Mouse (Mus musculus) limb, embryonic 12.5 days (tissue): ENCODE results near the gene Cpeb1. TPM values are rescaled to one million over a fixed set of nuclear protein-coding genes. Genes with fewer than 3 reads are reported as not detected.
"Not testable (repeated sequence)": the region's sequence is repeated elsewhere in the genome, so short reads cannot be mapped to it uniquely, and the experiment has no call there.

Experiments
- ATAC-seq: fragments of 200-750 bp; cut with Nextera tagmentation; 2 replicates; pipeline ENCODE4 v1.8.0; 2017; ENCODE audit warnings: low read depth, moderate TSS enrichment; ENCODE audit not compliant: insufficient number of reproducible peaks, insufficient read depth, low FRiP score, low TSS enrichment
- H3K27ac ChIP-seq: fragments of 300-500 bp; sonication (generic); 2 replicates; pipeline ENCODE4 v1.5.1; 2016; ENCODE audit warnings: mild to moderate bottlenecking, moderate library complexity
- H3K27me3 ChIP-seq: fragments of 300-500 bp; sonication (generic); 2 replicates; pipeline ENCODE4 v1.6.1; 2016; ENCODE audit warnings: mild to moderate bottlenecking, moderate library complexity
- H3K36me3 ChIP-seq: fragments of 300-500 bp; sonication (generic); 2 replicates; pipeline ENCODE4 v1.6.1; 2016; ENCODE audit warnings: mild to moderate bottlenecking, moderate library complexity
- H3K4me1 ChIP-seq: fragments of 300-500 bp; sonication (generic); replicated peaks from 2 replicates; pipeline ENCODE4 v1.6.1; 2016
- H3K4me2 ChIP-seq: fragments of 300-500 bp; sonication (generic); 2 replicates; pipeline ENCODE4 v1.6.1; 2016; ENCODE audit warnings: mild to moderate bottlenecking, moderate library complexity
- H3K4me3 ChIP-seq: fragments of 300-500 bp; sonication (generic); replicated peaks from 2 replicates; pipeline ENCODE4 v1.5.1; 2016; ENCODE audit warnings: mild to moderate bottlenecking
- H3K9ac ChIP-seq: fragments of 300-500 bp; sonication (generic); replicated peaks from 2 replicates; pipeline ENCODE4 v1.6.1; 2016; ENCODE audit warnings: mild to moderate bottlenecking, moderate library complexity
- H3K9me3 ChIP-seq: fragments of 300-500 bp; sonication (generic); 2 replicates; pipeline ENCODE4 v1.6.1; 2016; ENCODE audit warnings: mild to moderate bottlenecking, moderate library complexity
- WGBS: fragments of 180-500 bp; shearing (Covaris S2); methylation state at CpG from one replicate; pipeline ENCODE4 v1.1.7; 2016; 5-methylcytosine and 5-hydroxymethylcytosine counted together
- polyA plus RNA-seq: library from polyadenylated mRNA; unstranded; fragments of >200 nt; fragmentation: Nextera tagmentation; extraction: Ambion mirVana; gene quantifications from 2 replicates; pipeline ENCODE4 v1.2.1, GENCODE M21; 2016

Gene Cpeb1
- polyA plus RNA-seq, result 0.44 TPM in 1 of 2 replicates, not detected in the other

DNA sequence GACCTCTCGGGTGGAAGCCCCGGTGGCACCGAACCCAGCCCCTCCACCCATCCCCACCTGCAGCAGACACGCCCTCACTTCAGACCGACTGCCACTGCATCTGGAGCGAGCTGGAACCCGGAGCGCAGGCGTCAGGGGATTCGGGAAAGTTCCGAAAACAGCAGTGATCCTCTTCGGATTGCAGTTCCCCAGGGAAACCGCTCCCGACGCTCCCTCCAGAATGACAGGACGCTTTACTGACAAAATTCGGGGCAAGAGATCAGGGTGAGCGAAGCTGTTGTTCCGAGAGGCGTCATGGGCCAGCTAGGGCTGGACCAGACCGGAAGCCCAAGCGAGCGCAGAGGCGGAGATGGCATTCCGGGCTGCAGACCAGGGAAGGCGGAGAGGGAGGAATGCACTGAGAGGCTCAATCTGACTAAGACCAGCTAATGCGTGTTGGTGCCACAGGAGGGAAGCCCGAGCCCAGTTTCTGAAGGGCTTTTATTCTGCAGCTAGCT, at the start of gene Cpeb1:
Gene Cpeb1 (minus strand): TSS at position 311 of the 497 bp plus-strand sequence.
- no peak for ATAC-seq
- H3K4me1 ChIP-seq, result peaks cover 27% of the 10 kb centered on the region
- H3K4me3 ChIP-seq, result peak within 1 kb of the TSS; percentile 54
- H3K36me3 ChIP-seq, result no peaks in the 10 kb centered on the region
- peaks cover 85% of the 10 kb centered on the region for H3K27me3 ChIP-seq
- WGBS, result under 1% methylated on average over 28 of the region's 28 CpGs
- peak within 1 kb of the TSS; percentile 42; the same call in 1 of the 2 replicates for H3K9ac ChIP-seq
- H3K27ac ChIP-seq, result no peak within 1 kb of the TSS
- no peaks in the 10 kb centered on the region for H3K9me3 ChIP-seq
- H3K4me2 ChIP-seq, result peak within 1 kb of the TSS; percentile 93

DNA sequence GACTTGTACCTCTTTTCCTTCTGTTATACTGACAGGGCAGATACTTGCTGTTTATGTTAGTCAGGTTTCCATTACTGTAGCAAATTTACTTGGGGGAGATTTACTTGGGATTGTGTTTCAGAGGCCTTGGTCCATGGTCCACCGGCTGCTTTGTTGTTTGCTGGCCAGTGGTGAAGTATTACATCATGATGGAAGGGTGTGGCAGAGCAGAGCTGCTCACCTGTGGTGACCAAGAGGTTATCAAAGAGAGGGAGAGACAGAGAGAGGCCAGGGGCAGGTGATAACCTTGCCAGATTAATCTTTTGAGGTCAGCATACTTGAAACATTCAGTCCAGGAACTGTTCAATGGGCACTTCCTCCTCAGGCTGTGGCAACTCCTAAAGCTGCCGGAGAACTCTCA, 45.8 kb upstream of the Cpeb1 start:
- no peak for ATAC-seq
- Histone ChIP-seq H3K4me1 (no peaks in the 10 kb centered on the region), H3K36me3 (no peaks in the 10 kb centered on the region), H3K4me3 (no peak overlapping the region), H3K9me3 (no peaks in the 10 kb centered on the region), H3K27me3 (peaks cover 11% of the 10 kb centered on the region), H3K27ac (no peak overlapping the region), H3K4me2 (no peak overlapping the region), H3K9ac (no peak overlapping the region)
- 83% methylated on average over 2 of the region's 2 CpGs for WGBS

DNA sequence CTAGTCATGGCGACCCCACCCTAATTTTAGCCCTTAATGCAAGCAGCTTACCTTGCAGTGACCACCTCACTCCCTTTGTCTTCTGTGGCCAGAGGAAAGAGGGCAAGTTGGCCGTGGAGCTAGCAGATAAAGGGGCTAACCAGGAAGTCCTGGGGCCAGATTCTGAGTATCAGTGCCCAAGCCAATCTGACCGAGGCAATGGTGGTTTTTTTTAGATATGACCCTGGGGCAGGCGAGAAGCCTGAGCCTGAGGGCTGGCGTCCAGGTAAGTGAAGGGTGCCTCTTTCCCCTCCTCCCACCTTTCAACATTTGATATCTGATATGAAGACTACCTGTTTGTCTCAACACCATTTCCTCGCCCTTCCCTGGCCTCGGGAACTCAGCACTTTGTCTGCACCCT, 42.9 kb upstream of the Cpeb1 start, which contains the start of gene BC048679:
Gene BC048679 (minus strand): TSS at position 101 of the 400 bp plus-strand sequence.
- H3K9me3 ChIP-seq, result no peaks in the 10 kb centered on the region
- peaks cover 39% of the 10 kb centered on the region for H3K27me3 ChIP-seq
- WGBS, result 71% methylated on average over 7 of the region's 7 CpGs
- H3K9ac ChIP-seq, result no peak within 1 kb of the TSS
- no peak within 1 kb of the TSS for H3K4me3 ChIP-seq
- H3K4me1 ChIP-seq, result 0 out of 2 replicates have a peak, but pooled peaks cover 7% of the 10 kb centered on the region
- H3K27ac ChIP-seq, result no peak within 1 kb of the TSS
- H3K4me2 ChIP-seq, result no peak within 1 kb of the TSS
- no peaks in the 10 kb centered on the region for H3K36me3 ChIP-seq
- no peak for ATAC-seq

DNA sequence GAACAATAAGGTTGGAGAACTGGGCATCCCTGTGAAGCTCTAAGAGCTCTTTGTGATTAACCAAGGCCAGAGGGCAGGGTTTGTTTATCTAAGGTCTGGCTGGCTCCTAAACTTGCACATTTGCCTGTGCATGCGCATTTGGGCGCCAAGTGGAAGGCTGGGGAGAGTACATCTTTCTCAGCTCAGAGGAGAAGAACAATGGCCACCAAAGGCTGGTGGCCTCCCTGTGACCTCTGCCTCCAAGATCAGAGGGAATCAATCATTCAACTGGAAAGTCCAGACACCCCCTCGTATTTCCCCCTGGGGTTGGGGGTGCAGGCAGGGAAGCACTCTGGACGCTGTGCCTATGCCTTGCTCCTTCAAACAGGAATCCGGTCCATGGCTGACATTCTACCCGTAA, 41.9 kb upstream of the Cpeb1 start:
- Histone ChIP-seq H3K4me3 (no peak overlapping the region), H3K9ac (no peak overlapping the region), H3K27me3 (peaks cover 49% of the 10 kb centered on the region), H3K9me3 (no peaks in the 10 kb centered on the region), H3K36me3 (no peaks in the 10 kb centered on the region), H3K27ac (no peak overlapping the region), H3K4me2 (no peak overlapping the region), H3K4me1 (0 out of 2 replicates have a peak, but pooled peaks cover 10% of the 10 kb centered on the region)
- ATAC-seq, result no peak
- whole genome bisulfite sequencing, result 39% methylated on average over 6 of the region's 6 CpGs

DNA sequence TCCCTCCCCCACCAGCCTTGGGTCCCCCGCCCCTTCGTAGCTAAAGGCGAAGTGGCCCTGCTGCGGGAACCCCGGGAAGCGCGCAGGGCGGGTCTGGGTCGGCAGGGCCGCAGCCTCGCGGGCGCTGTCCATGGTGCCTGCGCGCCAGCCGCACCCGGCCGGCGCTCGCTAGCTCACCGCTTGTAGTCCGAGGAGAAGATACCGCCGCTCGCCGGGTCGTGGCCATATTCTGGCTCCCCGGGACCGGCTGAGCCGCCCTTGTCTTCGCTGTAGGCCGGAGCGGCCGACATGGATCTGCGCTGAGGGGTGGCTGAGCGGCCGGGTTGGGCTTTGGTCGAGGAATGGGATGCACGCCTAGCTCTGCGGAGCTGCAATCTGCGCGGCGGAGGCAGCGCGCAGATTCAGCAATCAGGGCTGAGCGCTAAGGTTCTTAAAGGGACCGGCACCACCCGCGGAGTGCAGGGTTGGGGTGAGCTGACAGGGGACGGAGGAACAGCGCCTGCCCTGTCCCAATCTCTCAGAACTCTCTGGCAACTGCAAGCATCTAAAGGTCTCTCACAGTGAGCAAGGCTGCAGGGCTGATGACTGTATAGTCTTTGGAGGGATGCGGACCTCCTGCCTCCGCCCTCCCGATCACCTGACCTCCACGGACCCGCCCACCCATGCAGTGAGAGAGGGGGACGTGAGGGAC, 38.2 kb upstream of the Cpeb1 start, which contains the start of gene Ap3b2:
Gene Ap3b2 (minus strand): TSS at position 595 of the 691 bp plus-strand sequence.
- Histone ChIP-seq H3K9me3 (no peaks in the 10 kb centered on the region), H3K36me3 (no peaks in the 10 kb centered on the region), H3K9ac (no peak within 1 kb of the TSS), H3K27ac (no peak within 1 kb of the TSS), H3K4me1 (peaks cover 14% of the 10 kb centered on the region; the same call in 1 of the 2 replicates), H3K27me3 (peaks cover 54% of the 10 kb centered on the region), H3K4me2 (peak within 1 kb of the TSS; percentile 86), H3K4me3 (peak within 1 kb of the TSS; percentile 49)
- peak; percentile 67; the same call in 1 of the 2 replicates for ATAC-seq
- WGBS, result under 1% methylated on average over 57 of the region's 57 CpGs

DNA sequence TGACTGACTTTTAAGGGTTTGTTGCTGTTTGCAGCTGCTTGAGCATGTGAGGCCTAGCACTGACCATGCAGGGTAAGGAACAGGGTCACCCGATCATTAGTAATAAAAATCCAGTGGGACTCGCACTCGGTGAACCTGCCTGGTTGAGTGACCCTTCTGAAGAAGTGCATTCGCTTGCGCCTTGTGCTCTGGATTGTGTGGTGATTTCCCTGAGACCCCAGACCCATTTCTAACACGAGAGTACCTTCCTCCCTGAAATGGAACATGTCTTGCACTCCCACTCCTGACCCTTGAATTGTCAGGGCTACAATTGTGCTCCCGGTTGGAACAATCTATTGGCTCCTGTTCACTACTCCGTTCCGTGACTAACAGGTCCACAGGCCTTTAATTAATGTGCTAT, 37.4 kb upstream of the Cpeb1 start:
- H3K27ac ChIP-seq, result no peak overlapping the region
- H3K4me1 ChIP-seq, result peaks cover 14% of the 10 kb centered on the region; the same call in 1 of the 2 replicates
- H3K9me3 ChIP-seq, result no peaks in the 10 kb centered on the region
- no peak overlapping the region for H3K9ac ChIP-seq
- no peak overlapping the region for H3K4me3 ChIP-seq
- H3K36me3 ChIP-seq, result no peaks in the 10 kb centered on the region
- 46% methylated on average over 9 of the region's 9 CpGs for WGBS
- H3K27me3 ChIP-seq, result peaks cover 54% of the 10 kb centered on the region
- H3K4me2 ChIP-seq, result peak overlapping the region; percentile 86; the same call in 1 of the 2 replicates
- ATAC-seq, result no peak

DNA sequence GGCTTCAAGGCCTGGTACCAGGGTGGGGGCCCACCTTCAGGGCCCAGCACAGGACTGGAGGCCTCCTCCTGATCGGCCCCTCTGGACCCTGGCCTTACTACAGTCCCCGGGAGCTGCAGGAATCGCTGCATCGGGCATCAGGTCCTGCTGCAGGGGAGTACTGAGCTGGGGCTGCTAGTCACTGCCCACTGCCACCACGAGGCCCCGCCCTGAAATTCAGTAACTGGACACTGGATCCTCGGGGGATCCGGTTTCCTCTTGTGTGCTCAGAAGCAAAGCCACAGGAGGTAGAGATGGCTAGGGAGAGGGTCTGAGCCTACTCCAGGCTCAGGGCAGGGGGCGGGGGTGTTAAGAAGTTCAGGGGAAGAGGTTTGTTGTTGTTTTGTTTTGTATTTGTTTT, 34.4 kb upstream of the Cpeb1 start:
- WGBS, result 5% methylated on average over 9 of the region's 9 CpGs
- H3K4me3 ChIP-seq, result no peak overlapping the region
- H3K36me3 ChIP-seq, result no peaks in the 10 kb centered on the region
- no peak for ATAC-seq
- peaks cover 30% of the 10 kb centered on the region for H3K27me3 ChIP-seq
- no peak overlapping the region for H3K9ac ChIP-seq
- H3K9me3 ChIP-seq, result no peaks in the 10 kb centered on the region
- no peak overlapping the region for H3K27ac ChIP-seq
- no peak overlapping the region for H3K4me2 ChIP-seq
- H3K4me1 ChIP-seq, result peaks cover 14% of the 10 kb centered on the region; the same call in 1 of the 2 replicates

DNA sequence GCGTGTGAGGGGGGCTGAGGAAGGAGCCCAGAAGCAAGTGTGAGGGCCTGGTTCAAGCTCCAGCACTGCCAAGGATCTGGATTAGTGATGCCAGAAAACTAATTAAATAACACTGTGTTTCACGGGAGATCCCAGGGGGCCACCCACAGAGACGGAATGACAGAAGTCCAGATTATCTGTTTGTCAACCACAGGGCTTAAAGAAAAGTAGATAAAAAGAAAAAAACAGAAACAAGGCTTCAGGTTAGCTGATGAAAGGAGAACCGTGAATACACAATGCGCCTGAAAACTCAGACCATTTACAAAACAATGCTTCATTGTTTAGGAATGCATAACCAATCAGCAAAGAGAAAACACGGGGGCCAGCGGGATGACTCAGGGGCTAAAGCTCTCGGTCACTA, 25.5 kb upstream of the Cpeb1 start:
- WGBS, result 15% methylated on average over 8 of the region's 8 CpGs
- Histone ChIP-seq H3K36me3 (no peaks in the 10 kb centered on the region), H3K4me2 (no peak overlapping the region), H3K9me3 (no peaks in the 10 kb centered on the region), H3K4me1 (peaks cover 8% of the 10 kb centered on the region; the same call in 1 of the 2 replicates), H3K27me3 (peaks cover 26% of the 10 kb centered on the region), H3K27ac (no peak overlapping the region), H3K9ac (no peak overlapping the region), H3K4me3 (no peak overlapping the region)
- ATAC-seq, result no peak

DNA sequence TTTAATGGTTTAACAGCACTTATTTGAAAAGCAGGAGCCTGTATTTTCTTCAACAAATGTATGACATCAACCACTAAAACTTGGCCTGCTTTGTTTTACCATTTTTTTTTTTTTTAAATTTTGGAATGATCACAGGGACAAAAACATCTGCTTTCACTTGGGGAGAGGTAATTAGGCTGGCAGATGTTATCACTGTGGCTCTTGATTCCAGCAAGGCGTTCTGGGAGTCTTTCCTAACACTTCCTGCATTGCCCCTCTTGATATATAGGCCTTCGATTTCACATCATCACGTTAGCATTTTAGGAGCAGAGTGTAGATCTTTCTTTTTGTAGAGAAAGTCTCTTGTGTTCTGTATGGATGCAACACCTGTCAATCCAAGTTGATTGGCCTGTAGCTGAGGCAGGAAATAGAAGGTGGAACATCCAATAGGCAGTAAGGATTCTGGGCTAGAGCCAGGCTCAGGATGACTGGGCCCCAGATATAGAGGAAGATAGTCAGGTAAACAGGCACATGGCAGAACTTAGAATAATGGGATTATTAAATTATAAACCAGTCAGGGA, 24.3 kb upstream of the Cpeb1 start:
- Histone ChIP-seq H3K4me1 (peaks cover 8% of the 10 kb centered on the region; the same call in 1 of the 2 replicates), H3K9me3 (no peaks in the 10 kb centered on the region), H3K4me3 (no peak overlapping the region), H3K36me3 (no peaks in the 10 kb centered on the region), H3K9ac (no peak overlapping the region), H3K27ac (no peak overlapping the region), H3K27me3 (peaks cover 32% of the 10 kb centered on the region), H3K4me2 (no peak overlapping the region)
- no peak for ATAC-seq
- WGBS, result 23% methylated on average over 3 of the region's 3 CpGs

DNA sequence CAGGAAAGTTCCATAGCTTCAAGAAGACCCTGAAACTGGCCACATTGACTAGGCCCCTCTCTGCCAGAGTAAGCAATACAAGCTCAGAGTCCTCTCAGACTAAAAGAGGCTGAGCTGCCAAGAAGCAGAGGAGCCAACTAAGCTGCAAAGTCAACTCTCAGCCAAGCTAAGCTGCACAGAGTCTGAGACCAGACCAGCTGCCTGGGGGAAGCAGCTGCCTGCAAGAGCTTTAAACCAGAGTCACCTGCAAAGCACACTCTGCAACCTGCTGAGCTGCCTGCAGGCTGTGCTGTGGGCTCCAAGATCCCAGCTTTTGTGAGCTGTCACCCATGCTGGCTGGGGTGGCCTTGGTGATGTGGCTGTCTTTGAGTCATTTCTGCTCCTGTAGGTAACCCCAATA, 23.0 kb upstream of the Cpeb1 start:
- H3K9ac ChIP-seq, H3K4me1 ChIP-seq, H3K27ac ChIP-seq, H3K4me2 ChIP-seq, H3K4me3 ChIP-seq, H3K36me3 ChIP-seq, ATAC-seq, H3K9me3 ChIP-seq: not testable (repeated sequence)
- H3K27me3 ChIP-seq, result peaks cover 31% of the 10 kb centered on the region

DNA sequence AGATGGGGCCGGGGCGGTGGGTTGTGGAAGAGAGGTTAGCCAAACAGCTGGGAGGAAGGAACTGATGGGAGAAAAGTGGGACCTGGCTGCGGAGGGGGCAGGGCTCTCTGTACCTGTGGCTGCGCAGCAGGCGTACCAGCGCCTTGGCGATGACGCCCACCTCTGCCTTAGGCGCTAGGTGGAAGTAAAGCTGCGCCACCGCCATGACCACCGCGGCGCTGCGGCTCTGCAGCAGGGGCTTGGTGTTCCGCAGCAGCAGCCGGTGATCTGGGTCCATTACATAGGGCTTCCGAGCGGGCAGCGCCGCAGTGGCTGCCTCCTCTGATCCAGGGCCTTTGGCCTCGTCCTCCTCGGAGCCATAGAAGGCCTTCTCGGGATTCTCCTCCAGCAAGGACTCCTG, 21.6 kb upstream of the Cpeb1 start:
- Histone ChIP-seq H3K4me3 (peak overlapping the region; percentile 25), H3K4me2 (peak overlapping the region; percentile 47)
- WGBS, result 2% methylated on average over 24 of the region's 24 CpGs

More for the DNA sequence above, 21.6 kb upstream of the Cpeb1 start:
- no peaks in the 10 kb centered on the region for H3K9me3 ChIP-seq
- no peak for ATAC-seq
- H3K36me3 ChIP-seq, result no peaks in the 10 kb centered on the region
- H3K27ac ChIP-seq, result no peak overlapping the region
- H3K4me1 ChIP-seq, result peaks cover 8% of the 10 kb centered on the region; the same call in 1 of the 2 replicates
- no peak overlapping the region for H3K9ac ChIP-seq
- H3K27me3 ChIP-seq, result peaks cover 34% of the 10 kb centered on the region
